Mouse (Mus musculus) kidney, adult 8-10 months (tissue): ENCODE measurements around the gene Idnk.

Source experiments
- DNase-seq, 2 experiments: peaks; one replicate each; pipeline ENCODE4 v3.0.0; 2022

The Idnk gene

DNA sequence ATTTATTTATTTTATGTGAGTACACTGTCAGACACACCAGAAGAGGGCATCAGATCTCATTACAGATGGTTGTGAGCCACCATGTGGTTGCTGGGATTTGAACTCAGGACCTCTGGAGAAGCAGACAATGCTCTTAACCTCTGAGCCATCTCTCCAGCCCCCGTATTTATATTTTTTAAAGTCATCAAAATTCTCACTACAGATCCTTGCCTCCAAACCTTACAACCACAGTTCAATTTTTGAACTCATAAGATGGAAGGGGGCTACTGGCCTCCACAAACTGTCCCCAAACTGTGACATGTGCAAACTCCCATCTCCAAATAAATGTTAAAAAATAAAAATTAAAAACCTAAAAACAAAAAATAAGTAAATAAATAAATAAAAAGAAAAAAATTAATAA is 9.7 kb upstream of the Idnk start:
- no peak for DNase-seq

DNA sequence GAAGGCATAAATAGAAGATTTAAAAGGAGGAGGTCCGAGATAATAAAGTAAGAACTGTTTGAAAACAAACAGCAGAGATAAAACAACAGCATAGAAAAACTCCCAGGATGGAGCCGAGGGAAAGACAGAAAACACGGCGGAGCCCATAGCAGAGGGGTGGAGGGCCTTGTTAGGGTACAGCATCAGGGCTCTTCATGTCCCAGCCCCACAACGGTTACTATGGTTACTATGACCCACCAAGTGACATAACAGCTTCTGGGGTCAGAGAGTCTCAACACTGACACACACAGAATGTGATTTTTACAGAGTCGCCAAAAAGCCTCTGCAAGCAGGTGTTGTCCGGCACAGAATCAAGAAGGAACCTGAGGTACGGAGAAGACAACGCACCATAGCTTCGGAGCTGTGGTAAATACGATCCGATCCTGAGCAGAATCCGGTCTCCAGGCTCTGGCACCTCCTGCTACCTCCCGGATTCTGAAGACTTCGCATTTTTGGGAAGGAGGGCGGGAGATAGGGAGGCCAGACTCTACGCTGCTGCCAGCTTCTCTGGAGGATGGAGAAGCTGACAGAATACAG is 9.1 kb upstream of the Idnk start:
- peak in 1 of 2 experiments; percentile 36 for DNase-seq

DNA sequence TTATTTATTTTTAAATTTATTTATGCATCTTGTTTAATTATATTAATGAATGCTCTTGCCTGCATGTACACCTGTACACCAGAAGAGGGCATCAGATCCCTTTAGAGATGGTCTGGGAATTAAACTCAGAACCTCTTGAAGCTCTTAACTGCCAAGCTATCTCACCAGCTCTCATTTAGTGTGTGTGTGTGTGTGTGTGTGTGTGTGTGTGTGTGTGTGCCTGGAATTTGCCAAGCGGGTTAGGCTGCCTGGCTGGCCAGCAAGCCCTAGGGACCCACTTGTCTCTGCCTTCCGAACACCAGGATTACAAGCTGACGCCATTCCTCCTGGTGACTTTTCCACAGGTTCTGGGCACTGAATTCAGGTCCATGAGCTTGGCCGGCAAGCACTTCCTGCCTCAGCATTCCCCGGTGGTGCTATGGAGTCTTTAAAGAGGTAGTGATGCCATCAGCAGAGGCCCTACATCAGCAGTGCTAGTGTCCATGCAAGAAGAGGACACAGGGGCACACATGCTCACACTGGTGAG is 8.4 kb upstream of the Idnk start:
- DNase-seq, result peak in 1 of 2 experiments; percentile 26

DNA sequence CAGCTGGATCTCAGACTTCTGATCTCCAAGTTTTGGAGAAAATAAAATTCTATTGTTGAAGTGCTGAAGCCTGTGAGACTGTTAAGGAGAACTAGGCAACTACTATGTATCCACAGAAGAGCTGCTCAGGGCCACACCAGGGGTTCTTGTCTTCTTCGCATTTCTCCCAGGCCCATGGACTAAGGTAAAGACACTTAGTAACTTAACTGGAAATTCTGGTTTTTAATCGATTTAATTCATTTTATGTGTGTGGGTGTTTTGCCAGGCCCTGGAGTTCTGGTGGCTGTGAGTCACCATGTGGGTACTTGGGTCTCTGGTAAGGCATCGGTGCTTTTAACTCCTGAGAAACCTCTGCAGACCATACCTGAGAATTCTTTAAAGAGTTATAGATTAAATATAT is 7.8 kb upstream of the Idnk start:
- DNase-seq, result no peak

DNA sequence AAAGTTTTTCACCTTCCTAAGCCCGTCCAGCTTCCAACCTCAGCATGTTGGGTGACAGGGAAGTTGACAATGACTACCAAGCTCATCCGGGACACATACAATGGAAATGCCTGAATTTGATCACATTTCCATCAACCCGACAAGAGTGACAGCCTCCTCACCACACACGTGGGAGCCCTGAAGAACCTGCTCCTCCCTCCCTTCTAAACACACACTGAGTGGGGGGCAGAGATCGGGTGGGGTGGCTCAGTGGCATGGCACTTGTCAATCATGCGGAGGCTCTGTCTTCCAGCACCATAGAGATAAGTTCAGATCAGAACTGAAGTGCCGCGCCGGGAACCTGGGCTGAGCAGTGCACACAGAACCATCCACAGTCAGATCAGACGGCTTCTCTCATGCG is 7.0 kb upstream of the Idnk start:
- DNase-seq, result no peak

DNA sequence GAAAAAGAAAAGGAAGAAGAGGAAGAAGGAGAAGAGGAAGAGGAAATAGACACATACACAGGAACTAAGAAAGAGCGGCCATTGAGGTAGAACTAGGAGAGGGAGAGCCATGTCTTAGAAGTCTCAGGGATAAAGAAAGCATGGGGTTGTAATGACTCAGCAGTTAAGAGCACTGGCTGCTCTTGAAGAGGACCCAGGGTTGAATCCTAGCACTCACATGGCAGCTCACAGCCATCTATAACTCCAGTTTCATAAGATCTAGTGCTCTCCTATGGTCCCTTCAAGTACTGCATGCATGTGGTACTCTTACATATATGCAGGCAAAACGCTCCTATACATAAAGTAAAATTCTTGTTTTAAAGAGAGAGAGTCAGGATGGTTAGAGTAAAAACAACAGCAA is 1.4 kb upstream of the Idnk start:
- DNase-seq, result no peak

DNA sequence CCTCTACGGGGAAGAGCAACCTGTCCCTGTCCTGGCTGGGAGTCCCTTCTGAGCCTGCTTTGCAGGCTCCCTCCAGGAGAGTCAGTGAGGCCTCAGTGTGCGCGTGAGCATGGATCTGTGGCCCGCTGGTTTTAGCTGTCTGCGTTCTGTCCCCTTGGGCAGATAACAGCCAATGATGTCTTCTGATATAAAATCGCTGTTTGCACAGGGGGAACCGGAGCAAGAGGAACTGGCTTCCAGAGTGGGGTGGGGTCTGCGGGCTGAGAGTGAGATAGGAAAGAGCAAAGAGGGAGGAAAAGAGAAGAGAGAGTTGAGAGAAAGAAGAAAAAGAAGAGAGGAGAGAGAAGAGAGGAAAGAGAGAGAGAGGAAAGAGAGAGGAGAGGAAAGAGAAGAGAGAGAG is 413 bp upstream of the Idnk start:
- no peak for DNase-seq

DNA sequence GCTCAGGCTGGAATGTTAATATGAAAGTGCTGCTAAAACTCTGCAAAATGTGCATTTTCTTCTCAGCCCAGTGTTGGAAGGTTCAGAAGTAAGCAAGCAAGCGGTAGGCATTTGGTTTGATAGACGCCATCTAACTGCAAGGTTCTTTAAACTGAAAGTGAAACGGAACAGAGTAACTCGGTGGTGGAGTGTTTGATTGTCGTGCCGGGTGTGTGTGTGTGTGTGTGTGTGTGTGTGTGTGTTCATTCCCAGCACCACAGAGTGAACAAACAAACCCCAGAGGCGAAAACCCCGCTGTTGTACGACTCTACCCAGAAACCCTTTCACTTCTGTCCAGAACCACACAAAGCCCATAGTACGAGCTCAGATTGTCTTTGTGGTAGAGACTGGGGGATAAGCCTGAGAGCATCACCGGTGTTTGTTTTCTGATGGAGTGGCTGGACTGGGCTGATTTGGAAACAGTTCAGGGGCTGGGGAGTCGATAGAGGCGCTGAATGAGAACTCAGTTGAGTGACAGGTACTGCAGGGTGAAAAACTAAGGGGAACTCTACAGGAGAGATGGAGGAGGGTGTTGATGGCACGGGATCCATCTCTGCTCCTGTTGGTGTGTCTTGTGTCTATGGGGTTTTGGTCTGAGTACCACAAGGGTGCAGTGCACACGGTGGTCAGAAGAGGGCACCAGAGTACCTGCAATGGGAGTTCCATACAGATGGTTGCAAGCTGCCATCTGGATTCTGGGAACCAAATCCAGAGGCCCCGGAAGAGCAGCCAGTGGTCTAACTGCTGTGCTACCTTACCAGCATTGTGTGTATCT is 857 bp downstream of the Idnk start:
- DNase-seq, result peak; percentile 80 to 92

DNA sequence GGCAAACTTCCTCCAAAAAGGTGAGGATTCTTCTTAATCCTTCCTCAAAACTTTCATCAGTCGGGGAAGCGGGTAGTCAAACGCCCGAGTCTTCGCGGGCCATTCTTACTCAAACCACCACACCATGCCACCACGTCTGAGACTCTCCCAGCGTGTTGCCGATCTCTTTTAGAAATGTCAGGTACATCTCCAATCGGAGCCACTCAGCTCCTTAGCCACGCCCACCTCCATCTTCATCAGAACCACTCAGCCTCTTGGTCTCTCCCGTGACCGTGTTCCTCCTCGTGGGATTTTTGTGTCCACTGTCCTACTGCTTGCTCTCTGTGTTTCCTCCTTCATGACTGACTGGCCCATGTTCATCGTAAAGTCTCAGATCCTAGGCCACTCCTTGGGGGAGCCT is 3.3 kb downstream of the Idnk start:
- no peak for DNase-seq

DNA sequence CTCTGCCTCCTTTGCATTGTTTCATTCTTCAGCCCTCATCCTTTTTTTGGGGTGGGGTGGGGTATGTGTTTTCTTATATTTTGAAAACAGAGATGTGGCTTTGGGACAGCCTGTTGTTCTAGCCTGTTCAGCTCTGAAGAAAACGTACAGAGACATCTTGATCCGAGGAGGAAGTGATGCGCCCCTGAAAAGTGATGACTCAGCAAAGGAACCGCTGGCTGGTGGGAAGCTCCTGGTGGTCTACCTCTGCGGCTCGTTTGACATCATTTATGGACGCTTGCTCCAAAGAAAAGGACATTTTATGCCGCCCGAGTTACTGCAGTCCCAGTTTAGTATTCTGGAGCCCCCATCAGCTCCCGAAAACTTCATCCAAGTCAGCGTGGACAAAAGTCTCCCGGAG is 5.9 kb downstream of the Idnk start:
- DNase-seq, result no peak

DNA sequence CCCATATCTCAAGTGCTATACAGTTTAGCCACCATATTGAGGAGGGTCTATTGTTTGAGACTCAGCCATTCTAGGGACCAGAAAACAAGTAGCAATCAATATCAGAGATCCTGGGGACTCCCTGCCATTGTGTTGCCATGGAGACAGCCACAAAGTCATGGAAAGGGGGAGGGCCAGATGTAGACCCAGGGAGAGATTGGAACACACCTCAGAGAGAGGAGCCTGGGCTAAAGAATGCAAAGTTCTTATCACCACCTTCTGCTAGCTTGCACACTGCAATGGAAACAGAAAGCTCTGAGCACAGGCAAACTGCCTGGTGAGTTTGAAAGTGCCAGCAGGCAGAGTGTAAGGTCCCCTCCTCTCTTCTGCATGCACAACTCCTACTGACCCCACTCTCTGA is 10.7 kb downstream of the Idnk start:
- DNase-seq, result no peak

DNA sequence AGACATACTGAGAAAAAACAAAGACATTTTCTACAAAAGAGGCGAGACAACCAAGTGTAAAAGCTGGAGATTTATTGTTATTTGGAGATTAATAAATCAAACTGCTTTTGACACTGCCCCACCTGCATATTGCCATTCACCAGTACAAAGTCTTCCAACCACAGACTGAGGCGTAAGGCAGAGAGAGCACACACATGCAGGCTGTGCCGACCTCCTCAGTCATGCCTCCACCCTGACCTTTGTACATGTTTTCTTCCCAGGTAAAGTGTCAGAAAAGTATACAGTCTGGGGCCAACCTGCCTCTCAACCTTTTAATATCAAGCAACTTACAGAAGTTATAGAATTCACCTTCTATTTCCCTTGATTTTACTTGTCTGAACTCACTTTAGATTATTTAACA is 18.7 kb downstream of the Idnk start:
- no peak for DNase-seq

DNA sequence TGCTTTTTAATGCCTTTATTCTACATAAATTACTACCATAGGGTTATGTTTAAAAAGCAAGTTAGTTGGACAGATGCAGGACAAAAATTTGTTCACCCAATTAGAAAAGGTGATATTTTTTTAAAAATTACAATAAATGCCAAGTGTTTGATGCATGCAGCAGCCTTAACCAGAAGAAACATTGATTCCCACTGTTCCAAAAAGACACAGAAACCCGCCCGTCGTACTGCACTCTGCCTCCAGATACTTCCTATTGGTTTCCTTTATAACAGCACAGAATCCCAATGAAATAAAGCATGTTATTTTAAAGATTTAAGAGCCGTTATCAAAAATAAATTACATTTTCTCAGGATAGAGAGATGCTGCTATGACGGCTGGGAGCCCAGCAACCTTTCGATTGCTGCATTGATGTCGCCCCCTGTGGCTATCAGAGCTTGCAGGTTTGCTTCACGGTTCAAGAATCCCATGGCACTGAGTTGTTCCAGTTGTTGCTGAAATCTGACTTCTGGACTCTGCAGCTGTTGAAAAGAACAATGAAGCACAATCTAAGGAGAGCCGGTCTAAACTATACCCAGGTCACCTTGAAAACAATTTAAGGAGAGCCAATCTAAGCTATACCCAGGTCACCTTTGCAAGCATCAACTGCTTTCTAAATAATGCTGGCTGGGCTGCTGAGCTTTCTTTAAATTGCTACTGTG is 20.2 kb downstream of the Idnk start:
- DNase-seq, result peak; percentile 99

DNA sequence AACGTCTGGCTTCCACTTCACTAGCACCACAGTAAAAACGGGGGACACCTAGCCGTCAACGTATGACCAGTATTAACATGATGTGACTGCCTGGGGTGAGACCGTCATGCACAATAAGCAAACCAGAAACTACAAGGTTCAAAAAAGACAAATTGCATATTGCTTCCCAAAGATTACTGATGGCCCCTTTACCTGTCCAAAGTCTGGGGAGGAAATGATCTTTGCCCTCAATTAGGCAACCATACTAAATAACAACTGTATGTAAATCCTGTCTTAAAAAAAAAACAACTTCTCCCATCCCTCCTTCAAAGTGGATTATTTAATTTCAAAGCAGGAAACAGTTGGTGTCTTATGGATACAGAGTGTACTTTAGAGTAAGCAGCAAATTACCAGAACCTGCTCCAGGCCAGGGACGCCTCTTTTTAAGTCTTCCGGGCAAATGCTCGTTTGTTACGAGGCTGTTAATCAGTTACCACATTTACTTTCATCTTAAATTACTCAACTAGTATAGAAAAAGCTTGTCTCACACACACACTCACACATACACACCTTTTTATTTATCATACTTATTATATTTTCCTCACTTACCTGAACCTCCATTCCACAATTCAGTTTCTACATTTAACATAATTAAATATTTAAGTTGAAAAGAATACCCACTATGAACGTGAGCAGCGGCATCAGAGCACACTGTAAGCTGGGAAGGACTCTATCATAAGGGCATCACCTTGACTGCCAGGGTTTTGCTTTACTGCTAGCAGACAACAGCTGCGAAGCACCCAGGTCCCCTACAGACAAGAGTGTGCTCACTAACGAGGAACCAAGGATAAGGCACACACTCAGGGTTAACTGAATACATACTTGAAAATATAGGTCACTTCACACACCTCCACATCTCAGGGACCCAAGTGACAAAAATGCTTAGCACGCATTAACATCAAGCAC is 24.4 kb downstream of the Idnk start:
- DNase-seq, result peak in 1 of 2 experiments; percentile 18

DNA sequence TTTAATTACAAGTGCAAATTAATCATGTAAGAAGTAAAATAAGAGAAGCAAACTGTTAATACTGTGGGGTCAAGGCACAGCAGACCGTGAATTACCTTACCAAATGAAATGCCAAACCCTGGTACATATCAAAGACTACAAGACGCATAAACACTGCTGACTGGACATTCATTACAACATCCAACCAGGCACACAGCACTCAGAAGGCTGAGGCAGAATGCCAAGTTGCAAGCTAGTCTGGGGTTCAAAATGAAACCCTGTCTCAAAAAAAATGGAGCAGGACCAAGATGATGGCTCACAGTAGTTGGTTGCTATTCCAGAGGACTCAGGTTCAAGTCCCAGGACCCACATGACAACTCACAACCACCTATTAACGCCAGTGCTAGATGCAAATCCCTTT is 26.7 kb downstream of the Idnk start:
- DNase-seq, result no peak

DNA sequence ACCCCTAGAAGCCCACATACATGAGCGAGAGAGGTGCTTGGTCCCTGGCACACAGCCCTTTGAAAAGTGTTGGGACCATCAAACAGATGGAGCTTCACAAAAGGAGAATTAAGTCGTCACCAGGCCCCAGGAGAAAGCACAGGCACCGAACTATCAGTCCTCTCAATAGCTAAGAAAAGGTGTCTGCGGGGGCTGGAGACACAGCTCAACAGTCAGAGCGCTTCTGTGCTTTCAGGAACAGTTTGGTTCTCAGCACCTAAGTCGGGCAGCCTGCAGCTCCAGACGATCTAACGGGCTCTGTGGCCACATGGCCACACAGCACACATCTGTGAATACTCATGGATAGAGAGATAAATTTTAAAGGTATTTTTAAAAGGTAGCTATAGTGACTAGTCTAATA is 28.8 kb downstream of the Idnk start:
- no peak for DNase-seq

DNA sequence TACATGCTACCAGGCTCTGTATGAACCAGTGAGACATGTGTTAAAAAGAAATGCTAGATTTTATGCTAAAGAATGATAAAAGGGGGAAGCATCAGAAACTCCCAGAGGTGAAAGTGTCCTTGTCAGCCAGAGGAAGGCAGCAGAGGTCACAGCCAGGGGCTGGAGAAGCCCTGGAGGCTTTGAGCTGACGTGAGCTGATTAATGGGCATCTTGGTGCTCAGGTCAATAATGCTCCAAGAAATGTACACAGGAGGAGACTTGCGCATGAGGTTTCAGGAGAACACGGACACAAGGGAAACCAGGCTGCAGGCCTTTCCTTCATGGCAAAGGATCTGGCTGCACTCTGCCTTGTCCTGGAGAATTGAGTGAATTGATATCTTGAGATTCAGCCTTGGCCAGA is 30.3 kb downstream of the Idnk start:
- no peak for DNase-seq

DNA sequence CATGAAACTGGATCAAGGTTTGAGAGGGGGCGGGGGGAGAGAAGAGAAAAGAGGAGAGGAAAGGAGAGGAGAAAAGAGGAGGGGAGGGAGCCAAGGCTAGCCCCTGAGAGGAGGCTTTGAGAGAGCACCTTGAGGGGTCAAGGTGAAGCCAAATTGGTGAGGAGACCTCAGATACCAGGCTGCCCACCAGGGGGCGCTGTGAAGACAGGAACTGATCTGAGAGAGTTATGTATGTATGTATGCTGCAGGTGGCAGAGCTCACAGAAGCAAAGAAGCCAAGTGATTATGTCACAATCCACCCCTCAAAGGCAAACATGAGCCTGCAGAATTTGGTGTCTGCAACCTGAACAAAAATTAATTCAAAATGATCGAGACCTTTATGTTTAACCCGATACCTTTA is 31.0 kb downstream of the Idnk start:
- DNase-seq, result peak; percentile 77 to 88

DNA sequence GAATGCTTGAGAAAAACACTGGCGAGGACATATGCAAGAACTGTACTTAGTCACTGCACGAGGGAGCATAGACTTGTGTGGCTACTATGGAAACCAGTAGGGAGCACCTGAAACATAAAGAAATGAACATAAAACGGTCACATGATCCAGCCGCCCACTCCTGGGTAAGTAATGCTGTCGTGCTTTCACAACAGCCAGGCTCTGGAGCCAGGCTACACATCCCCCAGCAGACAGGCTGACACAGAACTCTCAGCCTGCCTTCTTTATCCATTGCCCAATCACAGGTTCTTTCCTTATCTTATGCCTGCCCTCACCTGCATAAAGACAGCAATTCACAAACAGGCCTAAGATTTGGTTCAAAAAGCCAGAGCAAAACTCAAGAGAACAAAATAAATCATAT is 32.0 kb downstream of the Idnk start:
- no peak for DNase-seq

DNA sequence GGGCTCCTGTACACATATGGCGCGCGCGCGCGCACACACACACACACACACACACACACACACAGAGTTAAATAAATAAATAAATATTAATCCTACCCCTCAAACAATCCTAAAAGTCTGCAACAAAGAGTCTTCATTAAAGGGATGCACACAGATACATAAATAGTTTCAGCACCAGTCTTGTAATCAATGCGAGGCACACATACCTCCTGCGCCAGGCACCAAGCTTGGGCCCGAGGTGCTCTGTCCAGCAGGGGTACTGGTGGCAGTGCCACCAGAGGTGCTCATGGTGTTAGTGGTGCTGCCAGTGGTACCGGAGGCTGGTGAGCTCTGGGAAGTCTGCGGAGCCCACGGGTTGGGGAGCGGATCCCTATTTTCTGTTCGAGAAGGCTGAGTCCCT is 34.1 kb downstream of the Idnk start:
- DNase-seq, result no peak

DNA sequence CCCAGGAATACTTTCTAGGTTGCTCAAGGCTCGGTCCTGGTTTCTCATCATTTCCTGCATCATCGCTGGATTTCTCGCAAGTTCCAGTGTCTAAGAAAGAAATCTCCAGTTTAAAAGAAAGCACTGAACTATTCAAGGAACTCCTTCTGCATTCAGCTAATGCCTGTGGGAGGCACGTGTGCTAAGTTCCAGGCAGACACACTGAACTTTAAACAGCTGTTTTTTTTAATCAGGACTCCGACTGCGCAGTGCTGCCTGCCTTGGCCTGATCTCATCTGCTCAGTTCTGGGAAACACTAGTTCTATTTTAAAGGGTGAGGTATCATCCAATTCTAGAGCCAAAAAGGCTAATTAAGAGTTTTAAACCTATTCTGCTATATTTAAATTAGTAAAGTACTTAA is 34.7 kb downstream of the Idnk start:
- peak in 1 of 2 experiments; percentile 34 for DNase-seq

DNA sequence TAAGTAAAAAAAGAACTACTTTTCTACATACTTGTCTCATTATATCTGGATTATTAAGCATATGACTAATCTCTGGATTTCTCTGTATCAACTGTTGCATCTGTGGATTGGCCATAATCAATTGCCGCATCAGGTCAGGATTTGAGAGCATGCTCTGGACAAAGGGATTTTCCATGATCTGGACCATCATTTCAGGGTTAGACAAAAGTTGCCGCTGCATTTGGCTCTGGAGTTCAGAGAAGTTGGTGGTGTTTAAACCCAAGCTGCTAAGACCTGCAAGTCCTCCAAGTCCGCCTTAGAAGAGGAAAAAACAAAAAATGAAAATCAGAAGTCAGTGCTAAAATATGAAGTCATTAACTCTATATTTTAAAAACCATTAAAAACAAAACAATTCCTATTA is 35.8 kb downstream of the Idnk start:
- no peak for DNase-seq

DNA sequence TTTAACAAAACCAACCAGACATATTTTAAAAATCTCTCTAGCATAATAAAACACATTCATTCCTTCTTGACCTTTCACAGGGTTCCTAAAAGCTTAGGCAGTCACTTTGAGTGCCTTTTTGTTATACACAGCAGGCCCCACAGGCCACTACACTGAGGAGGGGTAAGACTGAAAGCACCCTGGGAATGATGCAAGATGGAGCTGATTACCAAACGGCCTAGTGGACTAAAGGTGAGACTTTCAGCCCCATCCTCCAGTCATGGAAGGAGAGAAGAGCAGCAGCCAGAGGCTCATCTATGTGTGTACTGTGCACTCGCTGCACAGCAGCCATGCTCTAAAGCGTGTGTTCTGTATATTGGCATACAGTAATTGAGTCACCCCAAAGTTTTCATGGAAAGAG is 37.5 kb downstream of the Idnk start:
- no peak for DNase-seq
